In genomic region chr12:112449828-112450180, GRCm38 (mm10) we compare ENCODE assay signal across 9 mouse cellular contexts. TPM values are rescaled to one million over a fixed set of nuclear protein-coding genes. Genes with fewer than 3 reads are reported as not detected.
A peak's percentile ranks its signal among the peaks of the same experiment; 100 is the strongest.
DNase-seq lines count a peak whose midpoint lies in the region; ATAC-seq lines count a peak whose summit lies in the region.
"Had no signal": no experiment of that assay in that cellular context is flagged by ENCODE, and none has a peak within 500 bp of the region (broad histone marks: within the 10 kb centered on the region; RNA-seq: fewer than 3 reads in every experiment).

No protein-coding gene starts in this region.

- peak; percentile 50 for DNase-seq in cerebellum, adult 9-11 months
- DNase-seq in cerebellum, postnatal 4 days (ENCODE audit: low spot score in 2 of 2) = no peak
- no peak for DNase-seq in forebrain, embryonic 10.5 days (ENCODE audit: extremely low spot score, low spot score)
- no peak for DNase-seq in layer of hippocampus, adult 8-10 months (ENCODE audit: low spot score in 2 of 2)
- no peak for DNase-seq in kidney, adult 11 months
- DNase-seq in gastrocnemius, postnatal 10 days = no peak

- H3K4me1 ChIP-seq in forebrain, embryonic 10.5 days = peaks cover 19% of the 10 kb centered on the region
- H3K4me1 ChIP-seq in hindbrain, embryonic 15.5 days (replicated peaks) = peaks cover 13% of the 10 kb centered on the region
- H3K4me1 ChIP-seq in neural tube, embryonic 15.5 days = peaks cover 14% of the 10 kb centered on the region; the same call in 1 of the 2 replicates

- no peaks in the 10 kb centered on the region for H3K36me3 ChIP-seq in forebrain, embryonic 10.5 days (replicated peaks)
- H3K36me3 ChIP-seq in hindbrain, embryonic 15.5 days = no peaks in the 10 kb centered on the region
- H3K36me3 ChIP-seq in neural tube, embryonic 15.5 days = no peaks in the 10 kb centered on the region

- H3K9me3 ChIP-seq in forebrain, embryonic 10.5 days = peaks cover 18% of the 10 kb centered on the region; the same call in 1 of the 2 replicates
- H3K9me3 ChIP-seq in hindbrain, embryonic 15.5 days = no peaks in the 10 kb centered on the region
- H3K9me3 ChIP-seq in neural tube, embryonic 15.5 days (replicated peaks) = no peaks in the 10 kb centered on the region

- H3K9ac ChIP-seq in hindbrain, embryonic 15.5 days = no peak overlapping the region
- no peak overlapping the region for H3K9ac ChIP-seq in neural tube, embryonic 15.5 days (replicated peaks)

- no peak overlapping the region for H3K4me3 ChIP-seq in forebrain, embryonic 10.5 days
- no peak overlapping the region for H3K4me3 ChIP-seq in hindbrain, embryonic 15.5 days
- no peak overlapping the region for H3K4me3 ChIP-seq in neural tube, embryonic 15.5 days (replicated peaks)

- no peak; the same call in 1 of the 2 replicates for ATAC-seq in hindbrain, embryonic 15.5 days (ENCODE audit: low FRiP score, low read depth)
- ATAC-seq in neural tube, embryonic 15.5 days (ENCODE audit: low FRiP score) = no peak

- WGBS in forebrain, embryonic 10.5 days = 75% methylated on average over 8 of the region's 8 CpGs
- WGBS in hindbrain, embryonic 15.5 days = 50% methylated on average over 8 of the region's 8 CpGs
- WGBS in neural tube, embryonic 15.5 days = 70% methylated on average over 8 of the region's 8 CpGs

- no peaks in the 10 kb centered on the region for H3K27me3 ChIP-seq in forebrain, embryonic 10.5 days (ENCODE audit: poor library complexity, severe bottlenecking)
- no peaks in the 10 kb centered on the region for H3K27me3 ChIP-seq in hindbrain, embryonic 15.5 days
- no peaks in the 10 kb centered on the region; the same call in 1 of the 2 replicates for H3K27me3 ChIP-seq in neural tube, embryonic 15.5 days (replicated peaks)

- no peak overlapping the region for H3K4me2 ChIP-seq in hindbrain, embryonic 15.5 days
- H3K4me2 ChIP-seq in neural tube, embryonic 15.5 days = no peak overlapping the region

- peak overlapping the region; percentile 16 for H3K27ac ChIP-seq in forebrain, embryonic 10.5 days
- H3K27ac ChIP-seq in hindbrain, embryonic 15.5 days (replicated peaks) = peak overlapping the region; percentile 60
- peak overlapping the region; percentile 65 for H3K27ac ChIP-seq in neural tube, embryonic 15.5 days (replicated peaks)

RNA-seq across cellular contexts. Expression of gene A530016L24Rik, which starts 39.4 kb away (rescaled TPM):
- polyA plus RNA-seq in forebrain, embryonic 10.5 days (2016; fragmentation: Nextera tagmentation; extraction: Ambion mirVana) = not detected in 2 replicates
- 0.09 and 0.18 TPM in 2 replicates for polyA plus RNA-seq in hindbrain, embryonic 15.5 days (2015; fragmentation: Nextera tagmentation; extraction: Ambion mirVana)
- polyA plus RNA-seq in neural tube, embryonic 15.5 days (2015; fragmentation: Nextera tagmentation; extraction: Ambion mirVana) = 0.06 and 0.20 TPM in 2 replicates
- total RNA-seq in layer of hippocampus, adult 8-10 months (2022) = under 1 TPM in 2 of 4 experiments, not detected in 2; 0.16 to 0.36 TPM
- 1 to 10 TPM; 2.1 to 2.4 TPM for total RNA-seq in gastrocnemius, postnatal 10 days (2021)
- total RNA-seq: common myeloid progenitor, adult 5-6 weeks had no signal
